In the genomic region with DNA sequence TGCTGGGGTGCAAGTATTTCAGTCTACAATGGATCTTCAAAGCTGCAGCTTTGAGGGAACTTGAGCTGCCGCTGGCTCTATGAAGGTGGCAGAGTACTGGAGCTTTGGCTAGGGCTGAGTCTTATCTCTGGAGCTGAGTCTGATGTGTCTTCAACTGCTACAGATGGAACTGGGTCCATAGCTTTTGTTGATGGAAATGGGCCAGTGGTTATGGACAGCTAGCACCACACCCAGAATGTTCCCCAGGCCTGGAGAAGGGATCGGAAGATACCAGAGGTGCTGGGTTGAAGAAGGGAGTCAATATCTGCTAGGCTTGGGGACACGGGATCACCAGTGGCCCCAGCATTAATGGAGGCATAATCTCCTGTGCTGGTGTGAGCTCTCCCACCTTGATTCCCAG, we compare ENCODE assay signal across 34 mouse cellular contexts.
"Had no signal": no experiment of that assay in that cellular context is flagged by ENCODE, and none has a peak within 500 bp of the region (broad histone marks: within the 10 kb centered on the region; RNA-seq: fewer than 3 reads in every experiment).

No protein-coding gene starts in this region.

- H3K9ac ChIP-seq: heart, embryonic 12.5 days; heart, embryonic 13.5 days; heart, embryonic 15.5 days; hindbrain, embryonic 12.5 days; hindbrain, embryonic 13.5 days; hindbrain, embryonic 14.5 days; hindbrain, embryonic 15.5 days; intestine, embryonic 15.5 days; kidney, embryonic 15.5 days had no signal

- H3K27ac ChIP-seq: heart, embryonic 13.5 days; heart, embryonic 15.5 days; hindbrain, embryonic 10.5 days; hindbrain, embryonic 12.5 days; hindbrain, embryonic 13.5 days; hindbrain, embryonic 14.5 days; hindbrain, embryonic 15.5 days; hindbrain, postnatal 0 days; intestine, embryonic 15.5 days; kidney, embryonic 15.5 days; kidney, postnatal 0 days; layer of hippocampus, adult 2 months; left cerebral cortex, adult 2 months had no signal

- ATAC-seq: hindbrain, embryonic 16.5 days; hindbrain, postnatal 0 days; inflammation-experienced regulatory T-cells, adult 6 months; intestine, embryonic 15.5 days; intestine, embryonic 16.5 days; intestine, postnatal 0 days had no signal

- H3K27me3 ChIP-seq: heart, embryonic 12.5 days; heart, embryonic 13.5 days; heart, embryonic 15.5 days; hindbrain, embryonic 12.5 days; hindbrain, embryonic 13.5 days; hindbrain, embryonic 15.5 days; intestine, embryonic 15.5 days; kidney, embryonic 15.5 days had no signal

- H3K4me3 ChIP-seq: heart, embryonic 12.5 days; heart, embryonic 13.5 days; heart, embryonic 15.5 days; hindbrain, embryonic 10.5 days; hindbrain, embryonic 12.5 days; hindbrain, embryonic 13.5 days; hindbrain, embryonic 15.5 days; intestine, embryonic 15.5 days; kidney, embryonic 15.5 days; layer of hippocampus, adult 2 months; left cerebral cortex, adult 2 months had no signal

- H3K4me1 ChIP-seq: heart, embryonic 12.5 days; heart, embryonic 13.5 days; heart, embryonic 15.5 days; hindbrain, embryonic 10.5 days; hindbrain, embryonic 12.5 days; hindbrain, embryonic 13.5 days; hindbrain, embryonic 15.5 days; intestine, embryonic 15.5 days; kidney, embryonic 15.5 days had no signal

- H3K9me3 ChIP-seq: heart, embryonic 15.5 days; hindbrain, embryonic 12.5 days; hindbrain, embryonic 15.5 days; intestine, embryonic 15.5 days had no signal

- H3K4me2 ChIP-seq: heart, embryonic 12.5 days; heart, embryonic 13.5 days; heart, embryonic 15.5 days; hindbrain, embryonic 12.5 days; hindbrain, embryonic 13.5 days; hindbrain, embryonic 14.5 days; hindbrain, embryonic 15.5 days; intestine, embryonic 15.5 days; kidney, embryonic 15.5 days had no signal

- DNase-seq: heart, postnatal 10 days; heart, postnatal 14 days; heart, postnatal 36 days; heart, postnatal 4 days; kidney, adult 11 months; kidney, adult 18-20 months; kidney, adult 2 months; kidney, adult 8-10 months; kidney, adult 9 months; kidney, postnatal 10 days; kidney, postnatal 14 days; kidney, postnatal 25 days; kidney, postnatal 36 days; kidney, postnatal 4 days; layer of hippocampus, adult 9-11 months; layer of hippocampus, postnatal 36 days had no signal
